Mouse (Mus musculus) induced T-regulatory cell, adult 2 months (primary cell): ENCODE data around the gene Cpt2.

Experiments used
- DNase-seq: peaks from one replicate; pipeline ENCODE4 v3.0.0-alpha.2; 2012; ENCODE audit warnings: low read depth

The Cpt2 gene

DNA sequence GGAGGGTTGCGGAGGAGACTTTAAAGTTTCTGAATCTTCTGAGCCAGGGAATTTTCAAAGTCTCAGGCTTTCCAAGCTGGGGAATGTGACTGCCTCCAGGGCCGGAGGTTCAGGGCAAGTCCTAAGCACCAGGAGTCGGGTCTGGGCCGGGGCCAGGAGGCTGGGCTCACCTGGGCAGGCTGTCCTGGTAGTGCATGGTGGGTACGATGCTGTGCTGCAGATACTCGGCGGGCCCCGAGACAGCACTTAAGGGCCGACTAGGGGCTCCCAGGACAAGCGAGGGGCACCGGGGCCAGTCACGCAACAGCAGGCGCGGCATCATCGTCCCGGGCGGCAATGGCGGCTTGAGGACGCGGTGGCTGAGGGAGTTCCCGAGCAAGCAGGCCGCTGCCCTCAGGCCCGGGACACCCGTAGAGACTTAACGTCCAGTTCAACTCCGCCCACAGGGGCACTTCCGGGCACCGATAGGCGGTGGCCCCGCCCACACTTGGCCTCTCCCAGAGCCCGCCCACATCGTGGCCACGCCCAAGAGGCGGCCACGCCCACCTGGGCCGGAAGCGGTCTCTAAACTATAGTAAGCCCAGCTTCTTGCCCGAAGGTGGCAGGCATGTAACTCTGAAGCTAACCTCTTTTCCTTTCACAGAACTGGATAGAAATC is at the start of gene Cpt2:
Gene Cpt2, minus strand, starts transcription at position 466 of the 658 bp plus-strand sequence.
- DNase-seq, result peak; percentile 97

DNA sequence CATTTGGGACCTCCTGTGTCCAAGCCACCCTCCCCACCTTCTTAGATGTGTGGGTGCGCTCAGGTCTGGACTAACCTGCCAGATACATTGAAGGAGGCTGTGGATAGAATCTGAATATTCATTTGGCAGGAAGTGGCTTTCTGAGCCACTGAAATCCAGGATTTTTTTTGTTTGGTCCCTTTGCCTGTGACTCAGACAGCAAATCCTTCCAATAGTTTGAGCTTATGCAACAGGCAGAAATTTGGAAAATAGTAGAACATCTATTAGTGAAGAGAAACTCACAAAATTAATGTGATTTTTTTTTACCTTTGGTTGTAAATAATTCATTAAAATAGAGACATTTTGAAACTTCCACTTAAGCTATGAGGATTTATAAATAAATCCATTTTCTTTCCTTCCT is 47.8 kb upstream of the Cpt2 start:
- DNase-seq, result no peak

DNA sequence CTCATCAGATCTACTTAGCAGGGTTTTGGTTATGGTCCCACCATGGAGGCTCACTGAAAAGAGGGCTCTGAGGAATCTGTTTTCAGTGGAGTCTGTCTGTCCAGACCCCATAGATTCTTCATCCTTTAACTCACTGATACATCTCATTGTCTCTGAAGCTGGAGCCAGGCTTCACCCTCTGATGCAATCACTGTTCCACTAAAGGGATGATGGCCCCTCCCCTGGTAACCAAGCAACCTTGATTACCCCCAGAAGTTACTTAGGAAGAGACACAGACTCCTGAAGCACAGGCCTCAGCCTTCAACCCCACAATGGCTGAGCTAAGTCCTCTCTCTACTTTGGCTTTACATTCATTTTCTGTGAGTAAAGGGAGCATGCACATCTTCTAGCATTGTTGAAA is 46.4 kb upstream of the Cpt2 start:
- DNase-seq, result no peak

DNA sequence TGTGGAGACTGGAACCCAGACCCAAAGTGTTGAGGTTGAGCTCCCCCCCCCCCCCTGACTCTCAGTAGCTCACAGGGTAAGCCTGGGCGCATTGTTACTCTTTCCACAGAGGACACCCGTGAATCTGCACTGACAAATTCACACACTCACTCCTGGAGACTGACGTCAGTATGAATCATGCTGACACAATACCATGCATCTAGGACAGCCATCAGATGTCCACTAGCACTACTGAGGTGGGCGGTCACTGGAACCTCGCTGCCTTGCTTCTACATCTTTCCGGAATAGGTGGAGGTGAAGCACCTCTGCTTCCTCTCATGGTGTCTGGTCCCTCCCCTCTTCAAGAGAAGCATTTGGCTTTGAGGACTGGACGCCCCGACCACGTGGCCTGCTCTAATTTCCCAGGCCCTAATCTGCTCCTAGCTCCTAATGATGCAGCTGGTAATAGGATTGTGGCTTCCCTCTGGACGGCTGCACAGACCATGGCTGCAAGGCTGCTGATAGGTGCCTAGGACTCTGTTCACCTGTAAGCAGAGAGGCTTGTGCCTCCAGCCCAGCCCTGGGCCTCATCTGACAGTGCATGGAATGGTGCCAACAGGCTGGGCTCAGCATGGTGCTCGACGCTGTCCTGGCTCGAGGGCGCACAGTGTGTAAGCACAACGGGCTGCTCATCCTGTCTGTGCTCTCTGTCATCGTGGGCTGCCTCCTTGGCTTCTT is 44.7 kb upstream of the Cpt2 start, which contains the start of gene Slc1a7:
Gene Slc1a7, plus strand, starts transcription at position 367 of the 717 bp plus-strand sequence.
- DNase-seq, result no peak

DNA sequence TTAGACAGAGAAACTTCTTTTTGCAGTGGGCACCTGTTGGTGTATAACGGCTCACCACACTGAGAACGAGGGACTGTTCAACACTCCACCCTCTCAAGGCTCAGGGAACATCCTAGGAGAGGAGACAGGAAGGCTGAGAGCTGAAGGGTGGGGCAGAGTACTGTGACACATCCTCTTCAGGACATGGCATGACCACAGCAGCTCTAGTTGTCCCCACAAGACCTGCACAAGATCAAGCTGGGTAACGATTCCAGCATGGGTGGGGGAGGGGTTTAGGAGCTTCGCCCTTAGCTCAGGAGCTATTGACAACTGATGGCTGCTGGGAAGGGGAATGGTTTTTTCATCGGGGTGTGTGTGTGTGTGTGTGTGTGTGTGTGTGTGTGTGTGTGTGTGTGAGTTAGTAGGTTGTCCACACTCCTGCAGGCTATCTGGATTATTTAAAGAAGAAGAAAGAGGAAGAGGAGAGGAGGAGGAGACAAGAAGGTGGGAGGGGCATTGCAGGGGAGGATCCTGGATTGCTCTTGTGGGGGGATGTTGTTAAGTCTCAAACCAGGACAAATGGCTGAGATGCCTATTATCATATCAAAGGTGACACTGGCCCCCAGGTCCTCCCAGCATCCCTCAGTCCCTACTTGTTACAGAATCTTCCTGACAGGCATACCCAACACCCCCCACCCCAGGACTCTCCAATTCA is 43.2 kb upstream of the Cpt2 start:
- DNase-seq, result no peak

DNA sequence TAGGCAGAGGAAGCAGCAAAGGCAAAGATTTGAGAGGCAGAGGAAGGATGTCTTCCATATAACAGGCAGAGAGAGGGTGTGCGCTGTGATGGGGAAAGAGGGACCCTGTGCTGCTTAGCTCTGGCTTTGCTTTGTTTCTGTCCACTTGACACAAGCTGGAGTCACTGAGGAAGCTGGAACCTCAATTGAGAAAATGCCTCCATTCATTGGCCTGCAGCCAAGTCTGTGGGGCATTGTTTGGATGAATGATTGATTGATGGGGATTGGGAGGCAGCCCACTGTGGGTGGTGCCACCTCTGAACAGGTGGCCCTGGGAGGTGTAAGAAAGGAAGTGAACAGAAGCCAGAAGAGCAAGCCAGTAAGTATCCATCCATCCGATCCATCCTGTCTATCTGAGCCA is 39.4 kb upstream of the Cpt2 start:
- DNase-seq, result no peak

DNA sequence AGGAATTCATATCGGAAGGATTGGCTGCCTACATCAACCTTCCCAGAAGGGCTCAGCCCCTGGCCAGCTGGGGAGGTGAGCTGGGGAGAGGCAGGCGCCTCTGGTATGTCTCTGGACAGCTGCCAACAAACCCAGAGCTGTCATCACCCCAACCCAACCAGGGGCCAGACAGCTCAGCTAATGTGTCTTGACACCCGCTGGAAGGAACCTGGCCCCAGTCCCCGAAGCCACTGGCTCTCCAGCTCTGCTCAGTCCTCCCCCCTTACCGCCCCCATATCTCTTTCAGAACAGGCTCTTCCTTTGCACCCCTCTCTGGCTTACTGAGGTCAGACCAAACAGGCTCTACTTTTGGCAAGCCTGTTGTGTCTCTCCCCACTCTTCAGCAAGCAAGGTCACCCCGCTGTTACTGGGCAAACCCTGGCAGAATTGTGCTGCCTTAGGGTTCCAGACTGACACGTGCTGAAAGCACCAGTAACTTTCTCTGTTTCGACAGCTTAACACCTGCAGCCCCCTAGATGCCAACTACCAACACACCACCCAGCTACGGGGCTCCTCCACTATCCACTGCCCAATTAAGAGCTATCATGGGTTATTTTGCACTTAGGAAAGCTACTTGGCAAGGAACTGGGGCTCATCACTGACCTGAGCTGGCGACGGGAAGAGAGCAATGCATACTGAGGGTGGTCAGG is 38.8 kb upstream of the Cpt2 start:
- DNase-seq, result no peak

DNA sequence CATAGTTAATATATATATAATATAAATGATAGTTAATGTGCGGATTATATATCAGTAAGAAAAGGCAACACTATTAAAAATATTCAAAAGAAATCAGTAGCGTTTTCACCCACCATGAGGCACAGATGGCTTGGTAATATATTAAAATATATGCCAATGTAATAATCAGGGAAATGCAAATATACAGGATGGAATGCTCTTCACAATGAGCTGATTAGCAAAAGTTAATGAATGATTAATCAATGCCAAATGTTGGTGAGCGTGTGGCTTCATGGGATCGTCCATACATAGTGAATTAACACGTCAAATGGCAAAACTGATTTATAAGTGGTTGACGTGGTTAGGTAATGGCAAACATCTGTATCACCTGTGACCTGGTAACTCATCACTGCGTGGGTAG is 35.1 kb upstream of the Cpt2 start:
- no peak for DNase-seq

DNA sequence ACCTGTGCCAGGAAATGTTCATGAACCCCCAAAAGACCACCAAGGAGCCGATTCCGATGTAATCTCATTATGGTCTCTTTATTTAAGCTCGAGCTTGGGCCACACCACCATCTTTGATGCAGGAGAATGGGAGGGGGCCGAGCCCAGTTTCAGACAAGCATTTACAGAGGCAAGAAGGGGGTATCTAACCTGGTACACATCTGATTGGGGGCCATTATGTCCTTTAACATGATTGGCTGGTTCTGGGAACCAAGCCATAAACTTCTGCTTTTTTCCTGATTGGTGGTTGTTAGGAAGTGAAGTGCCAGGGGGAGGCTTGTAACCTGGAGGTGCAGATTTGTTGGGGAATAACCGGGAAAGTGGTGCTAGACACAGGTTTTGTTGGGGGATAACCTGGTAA is 32.3 kb upstream of the Cpt2 start:
- no peak for DNase-seq

DNA sequence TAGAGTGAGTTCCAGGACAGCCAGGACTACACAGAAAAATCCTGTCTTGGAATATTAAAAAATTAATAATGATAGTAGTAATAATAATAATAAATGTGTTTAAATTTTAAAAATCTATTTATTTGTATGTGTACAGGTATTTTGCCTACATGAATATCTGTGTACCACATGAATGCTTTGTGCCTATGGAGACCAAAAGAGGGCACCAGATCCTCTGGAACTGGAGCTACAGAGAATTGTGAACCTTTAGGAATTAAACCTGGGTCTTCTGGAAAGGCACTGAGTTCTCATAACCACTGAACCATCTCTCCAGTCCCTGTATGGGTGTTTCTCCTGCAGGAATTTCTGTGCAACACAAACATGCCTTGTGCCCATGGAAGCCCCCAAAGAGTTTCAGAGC is 29.4 kb upstream of the Cpt2 start:
- DNase-seq, result no peak

DNA sequence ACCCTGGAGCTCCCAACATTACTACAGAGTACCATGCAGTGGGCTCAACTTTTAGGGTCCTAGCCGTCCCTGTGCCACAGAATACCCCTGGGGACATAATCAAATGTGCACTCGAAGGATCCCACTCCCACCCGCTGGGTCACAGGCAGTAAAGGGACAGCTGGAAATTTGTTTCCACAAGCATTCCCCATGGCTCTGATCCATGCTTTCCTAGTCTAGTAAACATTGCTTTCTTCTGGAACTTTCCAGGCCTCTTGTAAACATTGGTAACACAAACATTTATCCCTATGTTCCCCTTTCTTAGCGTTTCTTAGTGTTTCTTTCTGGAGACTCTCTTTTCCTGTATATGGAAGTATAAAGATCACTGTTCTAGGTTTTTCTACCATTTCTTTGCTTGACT is 26.5 kb upstream of the Cpt2 start:
- no peak for DNase-seq

DNA sequence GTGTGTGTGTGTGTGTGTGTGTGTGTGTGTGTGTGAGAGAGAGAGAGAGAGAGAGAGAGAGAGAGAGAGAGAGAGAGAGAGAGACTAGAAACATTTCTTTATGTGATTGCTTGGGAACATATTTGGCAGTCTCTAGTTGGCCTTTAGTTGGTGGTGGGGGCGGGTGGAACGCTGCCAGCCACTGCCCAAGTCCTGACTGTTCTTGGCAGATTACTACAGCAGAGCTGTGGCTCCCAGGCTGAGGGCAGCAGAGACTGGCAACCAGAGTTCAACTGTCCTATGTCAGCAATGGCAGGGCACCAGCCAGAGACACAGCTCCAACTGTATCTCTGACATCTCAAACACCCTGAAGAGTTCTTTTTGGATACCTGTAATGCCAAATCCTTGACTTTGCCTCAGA is 20.7 kb upstream of the Cpt2 start:
- no peak for DNase-seq

DNA sequence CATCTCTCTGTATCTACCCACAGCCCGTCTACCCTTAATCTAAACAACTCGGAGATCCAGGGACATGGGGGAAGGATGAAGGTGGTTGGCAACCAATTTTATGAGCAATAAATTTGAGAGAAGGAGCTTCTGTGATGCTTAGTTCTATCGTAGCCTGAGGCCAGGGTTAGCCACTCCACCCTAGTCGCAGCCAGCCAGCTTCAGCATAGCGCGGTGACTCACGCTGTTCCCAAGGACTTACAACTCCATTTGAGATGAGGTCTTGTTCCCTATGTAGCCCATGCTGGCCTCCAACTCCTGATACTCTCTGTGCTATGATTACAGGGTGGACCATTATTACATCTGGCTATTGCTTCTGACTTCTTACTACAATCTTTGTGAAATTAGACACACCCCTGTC is 19.3 kb upstream of the Cpt2 start:
- DNase-seq, result no peak

DNA sequence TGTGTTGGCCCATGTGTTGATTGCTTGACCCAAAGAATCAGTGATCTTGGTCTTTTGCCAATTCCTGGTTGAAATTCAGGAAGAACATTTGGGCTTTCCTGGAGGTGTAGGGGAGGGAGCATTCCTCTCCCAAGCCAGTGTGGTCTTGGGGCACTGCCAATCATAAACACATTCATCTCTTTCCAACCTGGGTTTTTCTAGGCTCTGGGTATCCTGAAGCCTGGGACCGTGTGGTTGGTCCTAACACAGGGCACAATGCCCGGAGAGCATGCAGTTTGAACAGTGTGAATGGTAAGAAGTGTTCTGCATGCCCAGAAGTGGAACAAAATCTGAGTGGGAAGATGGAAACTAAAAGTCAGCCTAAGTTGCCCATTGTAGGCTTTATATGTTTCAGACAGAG is 14.7 kb upstream of the Cpt2 start:
- DNase-seq, result no peak

DNA sequence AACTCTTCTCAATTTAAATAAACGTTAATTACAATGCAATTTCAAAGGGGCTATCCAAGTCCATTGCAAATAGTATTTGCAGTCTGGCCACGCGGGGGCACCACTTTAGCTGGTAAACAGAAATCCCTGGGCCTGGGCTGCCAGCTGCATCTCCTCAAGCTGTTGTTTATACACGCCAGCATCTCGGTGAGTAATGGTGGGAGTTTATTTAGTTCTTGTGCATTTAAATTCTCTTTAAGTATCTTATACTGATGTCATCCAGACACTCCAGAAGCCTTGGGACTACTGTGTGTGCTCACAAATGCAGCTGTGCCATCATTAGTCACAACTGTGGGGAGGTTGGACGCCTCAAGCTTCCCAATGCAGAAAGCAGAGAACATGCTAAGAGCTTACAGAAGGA is 13.9 kb upstream of the Cpt2 start:
- DNase-seq, result peak; percentile 36

DNA sequence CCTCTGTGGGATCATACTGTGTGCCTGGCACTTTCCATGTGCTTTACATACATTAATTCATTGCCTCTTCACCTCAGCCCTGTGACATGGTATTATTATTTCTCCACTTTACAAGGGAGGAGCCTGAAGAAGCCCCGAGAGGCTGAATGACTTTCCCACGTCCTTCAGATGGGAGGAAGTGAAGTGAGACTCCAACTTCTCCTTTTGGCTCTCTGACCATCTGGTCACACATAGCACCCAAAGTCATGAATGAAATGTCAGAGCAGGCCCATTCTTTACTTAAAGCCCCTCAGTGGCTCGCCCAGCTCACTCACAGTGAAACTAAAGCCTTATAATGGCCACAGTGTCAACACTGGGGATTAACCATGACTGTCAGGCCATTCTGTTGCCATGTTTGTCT is 11.8 kb upstream of the Cpt2 start:
- DNase-seq, result no peak

DNA sequence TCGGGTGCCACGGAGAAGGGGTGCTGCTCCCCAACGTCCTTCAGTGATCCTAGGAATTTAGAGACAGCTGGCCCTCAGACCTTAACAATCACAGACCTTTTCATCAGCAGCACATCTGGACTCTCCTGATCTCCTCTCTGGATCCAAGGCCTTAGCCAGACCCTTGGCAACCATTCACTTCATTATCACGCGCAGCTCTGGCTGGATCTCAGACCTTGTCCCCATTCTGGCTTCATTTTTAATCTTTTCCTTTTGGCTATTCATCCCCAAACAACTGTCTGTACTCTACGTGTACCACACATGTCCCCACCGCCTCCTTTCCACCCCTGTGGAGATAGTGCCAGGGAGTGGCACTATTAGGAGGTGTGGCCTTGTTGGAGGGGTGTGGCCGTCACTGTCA is 9.8 kb upstream of the Cpt2 start:
- no peak for DNase-seq

DNA sequence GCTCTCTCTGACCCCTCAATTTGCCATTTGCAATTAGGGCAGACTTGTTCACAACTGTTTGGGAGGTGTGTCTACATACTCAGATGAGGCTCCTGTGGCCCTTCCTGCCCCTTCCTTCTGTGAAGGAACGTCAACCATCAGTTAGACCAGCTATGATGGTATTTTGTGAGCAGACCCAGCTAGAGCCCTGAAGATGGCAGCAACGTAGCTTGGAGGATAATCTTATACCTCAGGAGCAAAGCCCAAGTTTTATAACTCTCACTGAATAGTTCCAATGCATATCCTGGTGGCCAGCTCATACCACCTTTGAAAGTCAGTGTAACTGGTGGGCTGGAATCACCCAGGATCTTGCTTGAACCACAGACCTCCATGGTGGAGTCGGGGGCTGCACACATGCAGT is 8.0 kb upstream of the Cpt2 start:
- DNase-seq, result no peak

DNA sequence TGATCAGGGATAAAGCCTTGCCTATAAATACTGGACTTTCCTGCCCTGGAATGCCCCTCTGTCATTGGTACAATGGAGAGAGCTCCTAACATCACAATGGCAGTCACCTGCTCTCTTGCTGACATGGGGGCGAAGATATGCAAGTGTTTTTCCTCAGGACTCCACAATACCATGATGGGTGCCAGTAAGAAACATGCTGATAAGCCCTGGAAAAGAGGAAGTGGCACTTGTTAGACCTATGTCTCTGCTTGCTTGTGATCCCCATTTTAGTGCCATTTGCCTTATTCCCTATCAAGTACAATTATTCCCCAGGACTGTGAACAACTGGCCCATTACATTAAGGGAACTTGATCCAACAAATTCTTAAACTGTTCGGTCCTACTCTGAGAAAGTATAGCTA is 5.3 kb upstream of the Cpt2 start:
- DNase-seq, result no peak

DNA sequence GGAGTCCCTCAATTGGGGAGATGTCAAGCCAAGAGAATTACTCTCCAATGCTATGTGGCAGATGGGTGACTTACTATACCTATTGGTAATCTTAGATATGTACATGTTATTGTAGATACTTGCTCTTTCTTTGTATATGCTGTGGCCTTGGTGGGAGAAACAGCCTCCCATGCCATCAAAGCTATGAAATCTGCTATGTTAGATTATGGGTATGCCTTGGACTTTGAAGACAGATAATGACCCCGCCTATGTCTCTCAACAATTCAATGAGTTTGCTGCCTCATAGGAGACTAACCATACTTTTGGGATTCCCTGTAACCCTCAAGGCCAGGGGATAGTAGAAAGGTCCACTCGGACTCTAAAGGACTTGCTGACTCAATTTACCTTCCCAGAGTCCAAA is 4.9 kb upstream of the Cpt2 start:
- no peak for DNase-seq

DNA sequence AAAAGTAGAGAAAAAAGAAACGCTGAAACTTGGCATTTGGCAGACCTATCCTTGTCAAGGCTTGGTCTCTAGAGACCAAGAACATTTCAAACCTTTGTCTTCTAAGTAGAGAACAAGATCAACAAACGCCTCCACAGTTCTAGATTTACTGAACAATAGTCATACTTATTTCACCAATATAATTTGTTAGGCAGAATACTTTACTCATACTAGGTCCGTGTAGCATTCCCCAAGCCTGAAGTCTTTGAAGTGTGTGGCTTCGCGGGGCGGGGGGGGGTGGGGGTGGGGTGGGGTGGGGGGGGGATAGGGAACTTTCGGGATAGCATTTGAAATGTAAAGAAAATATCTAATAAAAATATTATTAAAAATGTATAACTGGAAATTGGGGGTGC is 389 bp upstream of the Cpt2 start:
- no peak for DNase-seq

DNA sequence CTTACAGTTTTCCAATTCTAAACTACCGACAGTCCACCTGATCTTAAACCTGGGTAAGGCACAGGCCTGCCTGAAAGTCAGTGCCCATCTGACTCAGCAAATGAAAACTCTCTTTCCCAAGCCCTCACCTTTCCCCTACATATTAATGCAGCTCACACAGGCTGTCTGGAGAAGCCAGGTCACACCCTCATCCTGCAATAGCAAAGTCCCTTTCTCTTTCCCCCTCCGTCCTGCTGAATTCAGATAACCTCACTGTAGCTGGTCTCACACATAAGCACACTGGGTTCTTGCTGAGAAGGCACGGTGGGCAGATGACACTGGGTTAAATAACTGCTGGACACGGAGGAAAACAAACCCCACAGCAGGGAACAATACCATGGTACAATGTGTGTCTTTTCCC is 1.5 kb downstream of the Cpt2 start:
- no peak for DNase-seq

DNA sequence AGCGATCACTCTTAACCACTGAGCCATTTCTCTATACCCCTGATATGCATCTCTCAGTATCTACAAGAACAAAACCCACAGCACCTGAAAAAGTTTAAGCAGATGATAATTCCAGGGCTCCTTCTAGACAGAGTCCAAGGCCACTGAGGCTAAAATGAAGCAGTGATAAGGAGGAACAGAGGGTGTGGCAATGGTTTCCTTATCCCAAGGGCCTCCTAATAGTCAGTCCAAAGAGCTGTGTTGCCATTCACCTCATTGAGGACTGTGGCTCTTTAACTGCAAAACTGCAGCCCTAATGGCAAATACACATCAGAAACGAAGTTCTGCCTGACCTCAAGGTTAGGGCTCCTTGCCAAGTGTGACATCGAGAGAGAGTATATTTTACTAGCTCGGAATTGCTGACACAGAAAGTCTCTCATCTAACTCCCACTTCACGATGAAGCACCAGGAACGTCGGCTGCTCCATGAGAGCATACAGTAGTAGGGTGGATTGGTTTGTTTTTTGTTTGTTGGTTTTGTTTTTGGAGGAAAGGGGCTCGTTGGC is 2.2 kb downstream of the Cpt2 start:
- no peak for DNase-seq
